Mouse (Mus musculus) Patski (cell line): Measurements from ENCODE around the gene Cd300lg. TPM values are rescaled to one million over a fixed set of nuclear protein-coding genes. Genes with fewer than 3 reads are reported as not detected.

ENCODE experiments used
- ATAC-seq: fragments of 100-300 bp; one replicate; pipeline ENCODE4 v1.8.0; 2021
- CTCF ChIA-PET: fragments of 350-600 bp; sonication (Branson Sonifier 250); formaldehyde crosslinking; loops from one replicate; lab custom pipeline; 2022; ENCODE audit warnings: inconsistent platforms; lab: Charles Lee
- POLR2A ChIA-PET: fragments of 350-600 bp; sonication (Branson Sonifier 250); formaldehyde crosslinking; loops from one replicate; lab custom pipeline; 2022; ENCODE audit warnings: antibody characterized with exemption, inconsistent platforms; lab: Charles Lee
- DNase-seq: peaks from one replicate; pipeline ENCODE4 v3.0.0-alpha.2; 2011; ENCODE audit warnings: low read depth, low spot score
- H3K27me3 ChIP-seq: fragments of 371-371 bp; one replicate; pipeline ENCODE4 v1.5.1; 2021
- CTCF ChIP-seq: fragments of 100-300 bp; IDR thresholded peaks from one replicate; pipeline ENCODE4 v1.5.1; 2021
- in situ Hi-C: fragments of 300-500 bp; cut with MboI; formaldehyde crosslinking; loops from 3 replicates; pipeline ENCODE4 v1.11.1; 2018; ENCODE audit warnings: low pct_unique_long_range_greater_than_20kb, mixed read lengths
- polyA plus RNA-seq: library from polyadenylated mRNA; unstranded; gene quantifications from one replicate; pipeline ENCODE4 v1.2.3, GENCODE M21; 2021

Cd300lg gene
- polyA plus RNA-seq, 1 experiment from 2014 or later, result not detected

GRCm38 (mm10) chr11:102044691-102045212, 3.4 kb downstream of the Cd300lg start:
- CTCF ChIA-PET, result interaction anchor here (1.1 kb wide), 1 partner anchor 12 kb away, joined by 3 read pairs; no protein-coding TSS in a partner anchor
- no peak for TF ChIP-seq CTCF
- no peak for ATAC-seq

GRCm38 (mm10) chr11:102046607-102047006, 5.3 kb downstream of the Cd300lg start:
- in situ Hi-C loops, result no loop called here
- no peak for TF ChIP-seq CTCF
- no peak for DNase-seq
- H3K27me3 ChIP-seq, result no peaks in the 10 kb centered on the region
- ChIA-PET CTCF (no interaction called here), POLR2A (no interaction called here)
- ATAC-seq, result no peak

More at GRCm38 (mm10) chr11:102044691-102045212, 3.4 kb downstream of the Cd300lg start:
- POLR2A ChIA-PET, result no interaction called here
- in situ Hi-C loops, result no loop called here
- no peak for DNase-seq
- H3K27me3 ChIP-seq, result no peaks in the 10 kb centered on the region

- DNase-seq (no peak), ATAC-seq (no peak)
- no peak for TF ChIP-seq CTCF
- in situ Hi-C loops, result no loop called here
- POLR2A ChIA-PET, result no interaction called here
- H3K27me3 ChIP-seq, result no peaks in the 10 kb centered on the region
- CTCF ChIA-PET, result interaction anchor here (2.0 kb wide), 1 partner anchor 9 kb away, joined by 6 read pairs; no protein-coding TSS in a partner anchor
Observed at GRCm38 (mm10) chr11:102049875-102050482, 8.7 kb downstream of the Cd300lg start.

GRCm38 (mm10) chr11:102051541-102051940, 10.2 kb downstream of the Cd300lg start:
- DNase-seq (no peak), ATAC-seq (no peak)
- ChIA-PET CTCF (interaction anchor here (1.1 to 2.0 kb wide), 2 partner anchors 11 to 64 kb away, joined by 3 to 6 read pairs; partner anchors contain the start of gene Dusp3), POLR2A (interaction anchor here (0.7 kb wide), 1 partner anchor 182 kb away, joined by 6 read pairs; no protein-coding TSS in a partner anchor)
- no peaks in the 10 kb centered on the region for H3K27me3 ChIP-seq
- in situ Hi-C loops, result no loop called here
- TF ChIP-seq CTCF, result no peak

- ChIA-PET CTCF (interaction anchor here (1.1 to 2.0 kb wide), 3 partner anchors 10 to 65 kb away, joined by 3 to 6 read pairs (median 3); partner anchors contain the start of gene Dusp3), POLR2A (no interaction called here)
- H3K27me3 ChIP-seq, result no peaks in the 10 kb centered on the region
- TF ChIP-seq CTCF, result no peak
- in situ Hi-C loops, result no loop called here
- ATAC-seq (no peak), DNase-seq (no peak)
Observed at GRCm38 (mm10) chr11:102051954-102052353, 10.6 kb downstream of the Cd300lg start.

- H3K27me3 ChIP-seq, result no peaks in the 10 kb centered on the region
- ChIA-PET POLR2A (no interaction called here), CTCF (interaction anchor here (0.8 to 2.9 kb wide), 4 partner anchors 9 to 67 kb away, joined by 3 to 26 read pairs (median 4); partner anchors contain the start of gene Cd300lg)
- DNase-seq (no peak), ATAC-seq (no peak)
- no peak for TF ChIP-seq CTCF
- in situ Hi-C loops, result no loop called here
Observed at GRCm38 (mm10) chr11:102052697-102053096, 11.4 kb downstream of the Cd300lg start.

GRCm38 (mm10) chr11:102053183-102053582, 11.9 kb downstream of the Cd300lg start:
- DNase-seq, result no peak
- no peak for TF ChIP-seq CTCF
- POLR2A ChIA-PET, result no interaction called here
- no peak for ATAC-seq
- no peaks in the 10 kb centered on the region for H3K27me3 ChIP-seq
- in situ Hi-C loops, result no loop called here
- CTCF ChIA-PET, result interaction anchor here (0.8 to 2.9 kb wide), 7 partner anchors 9 to 88 kb away, joined by 3 to 26 read pairs (median 3); partner anchors contain the start of gene Cd300lg

GRCm38 (mm10) chr11:102053847-102054246, 12.5 kb downstream of the Cd300lg start:
- in situ Hi-C loops, result no loop called here
- peak; percentile 76 for TF ChIP-seq CTCF
- POLR2A ChIA-PET, result interaction anchor here (0.5 to 1.1 kb wide), 2 partner anchors 14 to 374 kb away, joined by 3 read pairs; no protein-coding TSS in a partner anchor
- no peaks in the 10 kb centered on the region for H3K27me3 ChIP-seq
- CTCF ChIA-PET, result interaction anchor here (1.1 to 2.9 kb wide), 5 partner anchors 9 to 87 kb away, joined by 3 to 26 read pairs (median 3); partner anchors contain the start of gene Cd300lg
- ATAC-seq (no peak), DNase-seq (no peak)

GRCm38 (mm10) chr11:102061236-102061940, 20.1 kb downstream of the Cd300lg start:
- DNase-seq, result no peak
- POLR2A ChIA-PET, result interaction anchor here (0.9 to 1.0 kb wide), 2 partner anchors 98 to 187 kb away, joined by 3 to 6 read pairs; no protein-coding TSS in a partner anchor
- no peak for ATAC-seq
- TF ChIP-seq CTCF, result peak; percentile 95
- in situ Hi-C loops, result no loop called here
- no peaks in the 10 kb centered on the region for H3K27me3 ChIP-seq
- CTCF ChIA-PET, result interaction anchor here (0.7 to 3.3 kb wide), 9 partner anchors 9 to 79 kb away, joined by 3 to 9 read pairs (median 6); no protein-coding TSS in a partner anchor

- DNase-seq, result no peak
- ATAC-seq, result no peak
- in situ Hi-C loops, result no loop called here
- no peak for TF ChIP-seq CTCF
- POLR2A ChIA-PET, result interaction anchor here (0.9 kb wide), 1 partner anchor 186 kb away, joined by 3 read pairs; no protein-coding TSS in a partner anchor
- no peaks in the 10 kb centered on the region for H3K27me3 ChIP-seq
- CTCF ChIA-PET, result interaction anchor here (0.7 to 3.3 kb wide), 7 partner anchors 9 to 77 kb away, joined by 3 to 9 read pairs (median 7); no protein-coding TSS in a partner anchor
Observed at GRCm38 (mm10) chr11:102061941-102062473, 20.7 kb downstream of the Cd300lg start.
